Mouse (Mus musculus): ENCODE results near the gene Rnf227. TPM values are rescaled to one million over a fixed set of nuclear protein-coding genes. Genes with fewer than 3 reads are reported as not detected.

Gene Rnf227
- polyA plus RNA-seq, 3 experiments from 2014 or later = 2.5 to 5.9 (median 4.8) TPM

DNA sequence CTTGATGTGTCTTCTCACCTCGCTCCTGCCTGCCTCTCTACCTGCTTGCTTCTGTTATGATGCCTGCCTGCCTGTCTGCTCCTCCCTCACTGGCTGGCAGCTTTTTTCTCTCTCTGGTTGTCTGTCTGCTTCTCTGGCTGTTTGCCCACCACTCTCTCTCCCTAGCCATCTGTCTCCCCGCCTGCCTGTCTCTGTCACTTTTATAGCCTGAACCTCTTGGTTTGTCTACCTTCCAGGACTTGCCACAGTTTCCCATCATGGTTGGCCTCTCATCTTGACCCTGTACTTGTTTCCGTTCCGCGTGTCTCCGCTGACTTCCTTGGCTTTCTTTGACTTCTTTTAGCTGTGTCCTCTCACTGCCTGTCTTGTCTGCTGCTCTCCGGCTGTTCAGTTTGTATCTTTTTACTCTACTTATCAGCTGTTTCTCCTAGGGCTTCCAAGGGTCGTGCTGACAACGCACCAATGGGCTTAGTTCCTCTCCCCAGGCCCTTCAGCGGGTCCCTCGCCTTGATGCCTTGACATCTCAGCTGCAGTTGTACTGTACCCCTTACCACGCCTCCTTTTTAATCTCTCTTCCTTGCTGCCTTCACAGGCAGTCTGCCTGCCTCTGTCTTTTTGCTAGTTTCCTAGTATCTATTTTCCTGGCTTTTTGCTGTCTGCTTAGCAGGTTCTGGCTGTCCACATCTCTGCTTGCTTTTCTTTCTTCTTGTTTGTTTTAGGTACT is 32.0 kb downstream of the Rnf227 start:
- peak; percentile 23 for ATAC-seq

DNA sequence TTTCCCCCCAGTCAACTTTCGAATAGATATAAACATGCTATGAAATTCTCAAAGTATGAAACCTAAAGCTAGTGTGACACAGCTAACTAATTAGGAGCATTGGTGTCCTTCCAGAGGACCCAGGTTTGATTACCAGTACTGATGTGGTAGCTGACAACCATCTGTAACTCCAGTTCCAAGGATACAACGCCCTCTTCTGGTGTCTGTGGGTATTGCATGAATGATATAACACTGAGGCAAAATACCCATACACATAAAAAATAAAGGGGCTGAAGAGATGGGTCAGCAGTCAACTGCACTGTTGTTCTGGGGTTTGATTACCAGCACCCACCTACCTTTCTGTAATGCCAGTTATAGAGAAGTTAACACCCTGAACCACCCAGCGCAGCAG is 32.5 kb downstream of the Rnf227 start:
- ATAC-seq = peak; percentile 11

DNA sequence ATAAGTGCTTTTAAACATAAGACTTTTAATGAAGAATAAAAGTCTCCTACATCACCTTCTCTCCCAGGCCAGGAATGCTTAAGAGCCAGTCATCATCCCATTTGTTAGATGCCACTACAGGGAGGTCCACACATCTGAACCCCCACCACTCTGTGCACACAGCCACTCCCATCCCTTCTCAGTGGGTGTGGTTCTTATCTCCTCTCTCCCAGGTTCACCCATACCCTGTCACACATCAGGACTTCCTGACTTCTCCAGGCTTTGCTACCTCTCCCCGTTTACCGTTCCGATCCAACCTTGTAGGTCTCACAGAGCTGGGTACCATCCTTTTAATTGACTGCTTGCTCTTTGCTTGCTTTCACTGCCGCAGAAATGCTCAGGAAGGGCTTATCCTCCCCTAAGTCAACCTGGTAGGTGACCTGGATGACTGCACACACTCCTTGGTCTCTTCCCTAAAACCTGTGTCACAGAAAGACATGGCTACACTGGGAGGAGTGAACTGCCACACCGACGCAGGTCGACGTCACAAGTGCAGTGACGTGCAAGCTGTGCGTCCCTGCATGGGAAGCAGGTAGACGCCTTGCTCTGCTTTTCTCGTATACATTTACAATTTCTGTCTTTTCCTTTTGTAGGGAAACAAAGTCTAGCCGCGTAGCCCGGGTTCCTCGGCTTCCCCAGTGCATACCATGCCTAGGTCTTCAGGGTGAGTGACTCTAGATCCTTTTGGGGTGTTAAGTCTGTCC is 33.1 kb downstream of the Rnf227 start:
- no peak for ATAC-seq

DNA sequence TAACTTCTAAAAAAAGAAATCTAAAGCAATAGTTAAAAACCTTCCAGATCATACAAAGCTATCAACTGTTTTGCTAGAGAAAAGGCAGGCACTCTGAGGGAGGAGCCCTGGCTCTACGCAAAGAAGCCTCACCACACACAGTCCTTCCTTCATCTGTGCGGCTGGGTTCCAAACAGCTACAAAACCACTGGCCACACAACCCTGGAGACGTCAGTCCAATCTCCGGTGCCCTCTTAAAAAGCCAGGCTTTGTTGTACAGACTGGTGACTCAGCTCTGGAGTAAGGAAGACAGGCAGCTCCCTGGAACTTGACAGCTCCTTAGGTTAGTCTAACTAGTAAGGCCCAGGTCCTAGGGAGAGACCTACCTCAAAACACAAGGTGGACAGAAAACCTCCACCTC is 35.4 kb downstream of the Rnf227 start:
- no peak for ATAC-seq

DNA sequence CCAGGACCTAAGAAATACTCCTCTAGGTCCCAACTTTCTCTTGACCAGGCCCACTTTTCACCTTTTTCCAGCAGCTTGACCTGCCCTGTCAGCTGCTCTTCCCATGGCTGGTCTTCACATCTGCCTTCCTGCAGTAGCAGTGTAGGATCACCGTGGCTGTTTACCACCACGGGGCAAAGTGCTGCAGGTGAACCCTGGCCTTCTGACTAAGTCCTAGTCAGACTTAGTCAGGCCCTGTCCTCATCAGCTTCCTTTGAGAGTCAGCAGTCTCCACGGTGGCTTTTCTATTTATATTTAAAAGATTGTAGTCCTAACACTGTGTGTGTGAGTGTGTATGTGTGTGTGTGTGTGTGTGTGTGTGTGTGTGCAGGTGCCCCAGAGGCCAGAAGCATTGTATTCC is 37.5 kb downstream of the Rnf227 start:
- ATAC-seq = no peak

DNA sequence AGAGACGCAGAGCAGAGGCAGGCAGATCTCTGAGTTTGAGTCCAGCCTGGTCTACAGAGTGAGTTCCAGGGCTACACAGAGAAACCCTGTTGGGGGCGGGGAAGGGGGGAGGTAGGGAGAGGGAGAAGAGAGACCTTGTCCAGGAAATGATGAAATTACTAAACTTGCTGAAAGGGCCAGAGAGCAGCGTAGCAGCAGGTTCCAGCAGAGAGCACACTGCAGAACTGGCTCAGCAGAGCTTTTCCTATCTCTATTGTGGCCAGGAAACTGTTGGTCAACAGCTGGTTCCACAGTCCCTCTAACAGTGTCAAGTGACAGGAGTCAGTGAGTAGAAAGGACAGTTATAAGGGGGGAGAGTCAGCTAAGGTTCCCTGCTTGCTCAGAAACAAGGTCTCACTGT is 39.3 kb downstream of the Rnf227 start:
- ATAC-seq = no peak

DNA sequence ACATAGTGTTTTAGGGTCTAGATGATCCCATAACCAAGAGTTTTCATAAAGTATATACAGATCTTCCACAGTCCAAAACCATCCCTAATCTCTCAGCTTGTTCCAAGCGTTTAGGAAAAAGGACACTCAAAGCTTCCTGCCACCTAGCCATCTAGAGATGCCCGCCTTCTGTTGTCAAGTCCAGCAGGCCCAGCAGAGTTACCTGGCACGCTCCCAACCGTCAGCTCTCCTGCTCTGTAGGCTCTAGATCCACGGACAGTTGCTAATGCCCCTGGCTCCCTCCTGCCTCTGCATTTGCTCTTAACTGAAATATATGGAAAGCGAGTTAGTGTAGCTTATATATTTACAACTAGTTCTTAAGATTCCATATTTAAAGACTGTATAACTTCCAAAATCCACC is 41.1 kb downstream of the Rnf227 start:
- ATAC-seq = no peak

DNA sequence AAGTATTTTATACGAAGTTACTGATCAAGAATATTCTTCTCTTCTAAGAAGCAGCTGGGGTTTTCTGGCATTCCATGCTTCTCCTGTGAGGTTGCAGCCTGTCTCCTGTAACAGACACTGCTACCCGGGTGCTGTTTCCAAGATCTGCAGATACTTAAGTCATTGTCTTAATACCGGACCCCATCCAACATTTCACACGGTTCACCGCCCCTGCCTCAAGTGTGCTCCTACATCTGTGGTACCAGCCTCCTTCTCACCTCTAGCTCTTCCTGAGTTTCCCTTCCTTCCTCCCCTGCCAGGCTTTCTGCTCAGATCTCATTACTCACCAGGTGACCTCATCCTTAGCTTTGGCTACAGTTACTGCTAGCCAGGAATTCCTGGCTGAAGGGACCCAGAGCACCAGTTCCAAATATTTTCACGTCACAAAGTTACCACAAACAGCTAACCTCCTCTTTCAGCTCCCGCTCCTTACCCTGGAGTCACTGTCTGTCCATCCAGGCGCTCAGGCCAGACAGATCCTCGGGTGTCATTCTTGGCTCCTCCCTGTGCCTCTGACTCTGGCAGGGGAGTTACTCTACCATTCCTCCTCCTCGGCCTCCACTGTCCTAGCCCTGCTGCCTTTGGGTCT is 42.3 kb downstream of the Rnf227 start:
- no peak for ATAC-seq

DNA sequence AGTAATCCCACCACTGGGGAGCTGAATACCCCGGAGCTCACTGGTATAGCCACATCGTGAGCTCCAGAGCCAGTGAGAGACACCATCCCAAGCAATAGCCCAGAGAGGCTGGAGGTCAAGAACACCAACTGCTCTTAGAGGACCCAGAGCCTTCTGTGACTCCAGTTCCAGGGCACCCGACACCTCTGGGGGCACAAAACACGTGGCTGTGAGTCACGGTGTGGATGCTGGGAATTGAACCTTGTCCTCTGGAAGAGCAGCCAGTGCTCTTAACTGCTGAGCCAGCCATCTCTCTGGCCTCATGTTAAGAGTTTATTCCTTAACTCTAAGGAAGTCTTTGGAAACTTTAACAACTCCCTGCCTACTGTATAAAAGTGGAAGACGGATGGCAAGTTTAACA is 44.7 kb downstream of the Rnf227 start:
- ATAC-seq = no peak

DNA sequence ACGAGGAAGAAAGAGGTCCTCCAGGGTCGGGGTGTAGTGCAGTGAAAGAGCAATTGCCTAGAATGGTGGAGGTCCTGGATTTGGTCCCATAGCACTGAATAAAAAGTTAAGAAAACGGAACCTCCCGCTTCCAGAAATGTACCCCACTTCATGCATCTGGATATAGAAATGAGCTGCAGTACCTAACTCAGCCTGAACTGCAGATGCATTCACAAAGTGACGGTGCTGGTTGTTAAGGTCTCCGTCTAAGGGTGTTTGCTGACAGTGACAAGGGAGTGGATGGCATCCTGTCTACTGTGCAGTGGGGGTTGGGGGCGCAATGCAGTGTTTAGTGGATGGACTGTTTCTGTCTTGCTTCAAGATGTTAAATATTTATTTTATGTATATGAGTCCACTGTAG is 46.5 kb downstream of the Rnf227 start:
- ATAC-seq = no peak

DNA sequence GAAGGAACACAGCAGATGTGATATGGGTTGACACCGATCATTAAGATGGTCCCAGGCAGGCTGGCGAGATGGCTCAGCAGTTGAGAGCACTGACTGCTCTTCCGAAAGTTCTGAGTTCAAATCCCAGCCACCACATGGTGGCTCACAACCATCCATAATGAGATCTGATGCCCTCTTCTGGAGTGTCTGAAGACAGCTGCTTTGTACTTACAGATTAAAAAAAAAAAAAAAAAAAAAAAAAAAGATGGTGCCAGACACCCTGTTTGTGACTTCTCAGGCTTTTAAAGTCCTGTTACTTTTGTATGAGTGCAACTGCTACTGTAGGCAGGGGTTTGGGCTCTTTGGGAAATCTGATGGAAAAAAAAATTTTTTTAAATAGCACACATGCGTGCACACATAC is 48.4 kb downstream of the Rnf227 start:
- no peak for ATAC-seq

DNA sequence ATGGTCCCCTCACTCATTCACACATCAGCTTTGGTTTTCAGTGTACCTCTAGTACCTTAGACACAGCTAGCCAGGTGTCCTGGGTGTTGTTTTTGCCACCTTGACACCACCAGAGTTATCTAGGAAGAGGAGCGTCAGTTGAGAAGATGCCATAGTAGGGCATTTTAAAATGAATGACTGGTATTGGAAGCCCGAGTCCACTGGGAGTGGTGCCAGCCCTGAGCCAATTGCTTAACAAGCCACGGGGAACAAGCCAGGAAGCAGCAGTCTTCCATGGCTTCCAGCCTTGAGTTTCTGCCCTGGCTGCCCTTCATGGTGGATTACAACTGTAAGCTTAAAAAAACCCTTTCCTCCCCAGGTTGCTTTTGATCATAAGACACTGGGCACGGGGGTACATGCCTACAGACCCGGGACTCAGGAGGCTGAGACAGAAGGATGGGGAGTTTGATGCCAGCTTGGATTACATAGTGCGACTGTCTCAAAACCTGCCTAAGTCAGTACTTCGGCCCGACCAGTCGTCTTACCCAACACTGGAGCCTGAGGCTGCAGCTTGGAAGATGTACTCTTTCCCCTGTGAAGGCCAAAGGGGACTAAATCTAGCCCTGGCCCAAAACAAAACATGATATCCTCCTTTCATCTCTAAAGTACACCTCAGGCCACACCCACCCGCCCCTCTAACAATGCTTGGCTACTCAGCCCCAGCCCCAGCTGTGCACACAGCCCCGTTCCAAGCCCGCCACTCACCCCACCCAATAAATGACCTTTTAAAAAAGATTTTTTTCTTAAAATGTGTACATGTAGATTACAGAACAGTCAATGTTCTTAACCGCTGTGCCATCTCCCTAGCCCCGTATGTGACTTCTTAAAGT is 49.5 kb downstream of the Rnf227 start:
- peak; percentile 20 for ATAC-seq

DNA sequence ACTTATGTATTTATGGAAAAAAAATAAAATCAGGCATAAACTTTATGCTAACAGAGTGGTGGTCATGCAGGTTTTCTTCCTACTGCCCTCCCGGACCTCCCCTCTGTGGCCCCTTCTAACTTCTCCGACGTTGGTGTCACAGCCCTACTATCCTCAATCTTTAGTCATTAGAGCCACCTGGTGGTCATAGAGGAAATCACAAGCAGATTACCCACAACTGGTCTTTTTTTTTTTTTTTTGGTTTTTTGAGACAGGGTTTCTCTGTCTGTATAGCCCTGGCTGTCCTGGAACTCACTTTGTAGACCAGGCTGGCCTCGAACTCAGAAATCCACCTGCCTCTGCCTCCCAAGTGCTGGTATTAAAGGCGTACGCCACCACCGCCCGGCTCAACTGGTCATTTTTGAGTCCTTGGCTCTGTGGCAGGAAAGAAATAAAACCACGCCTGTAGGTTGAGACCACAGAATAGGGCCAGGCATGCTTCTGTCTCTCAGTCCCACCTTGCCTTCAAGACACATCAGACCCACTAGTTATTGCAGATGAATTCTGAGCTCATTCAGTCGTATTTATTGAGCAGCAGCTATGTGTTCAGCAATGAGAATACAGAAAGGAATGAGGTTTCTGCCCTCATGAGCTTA is 50.3 kb downstream of the Rnf227 start:
- ATAC-seq = peak; percentile 19

Other genes with a start within 250 kb of the Rnf227 start
- 1 to 10 TPM; 5.2 to 6.2 (median 6.1) TPM for gene Per1, start 245.2 kb upstream of the Rnf227 start, polyA plus RNA-seq (2017; shearing (Covaris generic))
- gene Hes7, start 220.1 kb upstream of the Rnf227 start, polyA plus RNA-seq (2017; shearing (Covaris generic)) = not detected
- gene 9130213A22Rik, start 217.9 kb upstream of the Rnf227 start, polyA plus RNA-seq (2017; shearing (Covaris generic)) = under 1 TPM in 1 of 3 experiments, not detected in 2; 0.63 TPM
- gene Aloxe3, start 214.6 kb upstream of the Rnf227 start, polyA plus RNA-seq (2017; shearing (Covaris generic)) = under 1 TPM in 1 of 3 experiments, not detected in 2; 0.13 TPM
- not detected for gene Alox12b, start 183.5 kb upstream of the Rnf227 start, polyA plus RNA-seq (2017; shearing (Covaris generic))
- gene Alox8, start 142.6 kb upstream of the Rnf227 start, polyA plus RNA-seq (2017; shearing (Covaris generic)) = 1 to 10 TPM; 3.7 to 5.0 (median 3.9) TPM
- under 1 TPM; 0.14 to 0.38 (median 0.17) TPM for gene Gucy2e, start 103.4 kb upstream of the Rnf227 start, polyA plus RNA-seq (2017; shearing (Covaris generic))
- gene Cntrob, start 16.7 kb upstream of the Rnf227 start, polyA plus RNA-seq (2017; shearing (Covaris generic)) = 1 to 10 TPM; 7.4 to 9.9 (median 7.5) TPM
- 100 to 1,000 TPM; 107 to 109 (median 107) TPM for gene Trappc1, start 16.5 kb upstream of the Rnf227 start, polyA plus RNA-seq (2017; shearing (Covaris generic))
- 1 to 10 TPM in 1 of 3 experiments, under 1 TPM in 2; 0.34 to 2.0 (median 0.99) TPM for gene Kcnab3, start 14.2 kb upstream of the Rnf227 start, polyA plus RNA-seq (2017; shearing (Covaris generic))
- 10 to 100 TPM; 30.0 to 68.3 (median 60.9) TPM for gene Chd3, start 28.9 kb downstream of the Rnf227 start, polyA plus RNA-seq (2017; shearing (Covaris generic))
- gene Naa38, start 55.0 kb downstream of the Rnf227 start, polyA plus RNA-seq (2017; shearing (Covaris generic)) = 100 to 1,000 TPM; 108 to 130 (median 112) TPM
- gene Cyb5d1, start 55.2 kb downstream of the Rnf227 start, polyA plus RNA-seq (2017; shearing (Covaris generic)) = 10 to 100 TPM; 13.9 to 20.0 (median 18.4) TPM
- gene Tmem88, start 57.8 kb downstream of the Rnf227 start, polyA plus RNA-seq (2017; shearing (Covaris generic)) = 1 to 10 TPM in 1 of 3 experiments, under 1 TPM in 2; 0.40 to 1.0 (median 0.74) TPM
- 10 to 100 TPM; 20.7 to 39.7 (median 35.5) TPM for gene Kdm6b, start 73.2 kb downstream of the Rnf227 start, polyA plus RNA-seq (2017; shearing (Covaris generic))
- gene Dnah2, start 208.6 kb downstream of the Rnf227 start, polyA plus RNA-seq (2017; shearing (Covaris generic)) = under 1 TPM in 1 of 3 experiments, not detected in 2; 0.21 TPM
- under 1 TPM in 2 of 3 experiments, not detected in 1; 0.11 to 0.22 TPM for gene Efnb3, start 219.7 kb downstream of the Rnf227 start, polyA plus RNA-seq (2017; shearing (Covaris generic))
- 10 to 100 TPM; 22.0 to 32.2 (median 25.7) TPM for gene Wrap53, start 239.8 kb downstream of the Rnf227 start, polyA plus RNA-seq (2017; shearing (Covaris generic))
- 100 to 1,000 TPM; 193 to 355 (median 324) TPM for gene Trp53, start 239.9 kb downstream of the Rnf227 start, polyA plus RNA-seq (2017; shearing (Covaris generic))

Measured in inflammation-experienced regulatory T-cells, adult 6 months (primary cell).